Mouse (Mus musculus) MEL (cell line): Measurements from ENCODE around the gene Ccser1.

Source experiments
- CTCF ChIP-seq, 3 experiments: IDR thresholded peaks in 2 of 3; conservative IDR thresholded peaks in 1 of 3; 2 replicates each; pipeline ENCODE4 v1.5.1; 2011 to 2012; ENCODE audit warnings: low read length in 3 of 3, low read depth in 2 of 3, mild to moderate bottlenecking in 2 of 3, improper control_type of control experiment in 1 of 3, inconsistent platforms in 1 of 3, mixed read lengths in 1 of 3, moderate library complexity in 1 of 3; ENCODE audit not compliant: control insufficient read depth in 1 of 3, insufficient read depth in 1 of 3, poor library complexity in 1 of 3, severe bottlenecking in 1 of 3
- E2F4 ChIP-seq: IDR thresholded peaks from 2 replicates; pipeline ENCODE4 v1.6.1; 2011; ENCODE audit warnings: low read depth, low read length, improper control_type of control experiment, borderline replicate concordance
- EP300 ChIP-seq, 2 experiments: IDR thresholded peaks; 2 replicates each; pipeline ENCODE4 v1.6.1; 2011; ENCODE audit warnings: improper control_type of control experiment in 2 of 2, low read length in 2 of 2, low read depth in 1 of 2, mild to moderate bottlenecking in 1 of 2
- JUND ChIP-seq: IDR thresholded peaks from 2 replicates; pipeline ENCODE4 v1.6.1; 2011; ENCODE audit warnings: low read depth, mild to moderate bottlenecking, improper control_type of control experiment, low read length
- MAX ChIP-seq: IDR thresholded peaks from 2 replicates; pipeline ENCODE4 v1.6.1; 2011; ENCODE audit warnings: low read length, improper control_type of control experiment
- POLR2A ChIP-seq, 2 experiments: IDR thresholded peaks; 2 replicates each; pipeline ENCODE4 v1.6.1; 2011 to 2012; ENCODE audit warnings: low read length in 2 of 2, mild to moderate bottlenecking in 2 of 2, control low read depth in 1 of 2, improper control_type of control experiment in 1 of 2, low read depth in 1 of 2, moderate library complexity in 1 of 2; ENCODE audit not compliant: control insufficient read depth in 1 of 2, insufficient read depth in 1 of 2, poor library complexity in 1 of 2
- SIN3A ChIP-seq: IDR thresholded peaks from 2 replicates; pipeline ENCODE4 v1.6.1; 2012; ENCODE audit warnings: low read length, improper control_type of control experiment, inconsistent platforms
- USF2 ChIP-seq, 2 experiments: IDR thresholded peaks; 2 replicates each; pipeline ENCODE4 v1.6.1; 2011 to 2012; ENCODE audit warnings: improper control_type of control experiment in 2 of 2, low read length in 2 of 2, borderline replicate concordance in 1 of 2, inconsistent platforms in 1 of 2, low read depth in 1 of 2, mild to moderate bottlenecking in 1 of 2; ENCODE audit not compliant: insufficient read depth in 1 of 2
- ZMIZ1 ChIP-seq: IDR thresholded peaks from 2 replicates; pipeline ENCODE4 v1.6.1; 2012; ENCODE audit warnings: low read depth, mild to moderate bottlenecking, inconsistent platforms, low read length, improper control_type of control experiment, moderate library complexity

GRCm38 (mm10) chr6:61601911-61602310 lies 421.8 kb downstream of the Ccser1 start:
- TF ChIP-seq EP300 (IDR thresholded peaks at IDR 0.05; ENCODE audit: low read depth in 1 of 2, low read length in 2 of 2): no peak
- TF ChIP-seq USF2 (IDR thresholded peaks at IDR 0.05; ENCODE audit: borderline replicate concordance in 1 of 2, insufficient read depth in 1 of 2, low read depth in 1 of 2, low read length in 2 of 2): no peak
- TF ChIP-seq POLR2A (IDR thresholded peaks at IDR 0.05; ENCODE audit: control insufficient read depth in 1 of 2, insufficient read depth in 1 of 2, low read depth in 1 of 2, low read length in 2 of 2, poor library complexity in 1 of 2): no peak
- TF ChIP-seq CTCF (IDR thresholded peaks at IDR 0.05 in 2 of 3, conservative IDR thresholded peaks at IDR 0.05 in 1 of 3; ENCODE audit: control insufficient read depth in 1 of 3, insufficient read depth in 1 of 3, low read depth in 2 of 3, low read length in 3 of 3, poor library complexity in 1 of 3, severe bottlenecking in 1 of 3): no peak
- TF ChIP-seq E2F4: no peak
- TF ChIP-seq SIN3A: no peak
- no peak for TF ChIP-seq MAX
- no peak for TF ChIP-seq JUND
- no peak for TF ChIP-seq ZMIZ1
